Mouse (Mus musculus): Measurements from ENCODE around the gene A830005F24Rik. TPM values are rescaled to one million over a fixed set of nuclear protein-coding genes. Genes with fewer than 3 reads are reported as not detected.

A830005F24Rik gene
- polyA plus RNA-seq, 1 experiment from 2014 or later: 0.80 TPM

DNA sequence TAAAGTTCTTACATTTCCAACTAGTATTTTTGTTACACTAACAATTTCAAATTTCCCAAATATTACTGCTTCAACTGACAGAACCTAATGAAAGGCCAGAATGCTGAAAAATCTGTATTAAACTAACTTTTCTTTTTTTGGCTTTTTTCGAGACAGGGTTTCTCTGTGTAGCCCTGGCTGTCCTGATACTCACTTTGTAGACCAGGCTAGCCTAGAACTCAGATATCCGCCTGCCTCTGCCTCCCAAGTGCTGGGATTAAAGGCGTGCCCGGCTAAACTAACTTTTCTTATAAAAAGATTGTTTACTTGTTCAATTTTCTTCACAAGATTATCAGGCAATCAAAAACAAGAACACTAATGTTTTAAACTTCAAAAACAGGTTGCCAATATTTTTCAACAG, 31.5 kb downstream of the A830005F24Rik start:
- Histone ChIP-seq H3K9me3 (ENCODE audit: control insufficient read depth, low read length) (no peaks in the 10 kb centered on the region), H3K36me3 (ENCODE audit: control insufficient read depth, insufficient read depth, low read length) (no peaks in the 10 kb centered on the region), H3K9ac (ENCODE audit: low read length) (peak overlapping the region; percentile 92), H3K27me3 (ENCODE audit: control insufficient read depth, insufficient read depth, low read length) (no peaks in the 10 kb centered on the region), H3K4me3 (ENCODE audit: control insufficient read depth in 1 of 2, insufficient read depth in 1 of 2, low read depth in 1 of 2, low read length in 2 of 2) (peak overlapping the region; percentile 98 to 100), H3K4me1 (ENCODE audit: control insufficient read depth in 2 of 2, insufficient read depth in 2 of 2, low read length in 2 of 2) (peaks cover 8 to 43% of the 10 kb centered on the region in 2 experiments), H3K4me2 (ENCODE audit: low read length) (peak overlapping the region; percentile 70), H3K27ac (replicated peaks in 1 of 2; ENCODE audit: control insufficient read depth in 1 of 2, insufficient read depth in 1 of 2, low read depth in 2 of 2, low read length in 2 of 2) (peak overlapping the region; percentile 98 to 100; a peak in 3 of 4 replicates)
- ATAC-seq (ENCODE audit: insufficient number of reproducible peaks, insufficient read depth, low FRiP score, low read depth): no peak
- WGBS: 30% methylated on average over 4 of the region's 4 CpGs

DNA sequence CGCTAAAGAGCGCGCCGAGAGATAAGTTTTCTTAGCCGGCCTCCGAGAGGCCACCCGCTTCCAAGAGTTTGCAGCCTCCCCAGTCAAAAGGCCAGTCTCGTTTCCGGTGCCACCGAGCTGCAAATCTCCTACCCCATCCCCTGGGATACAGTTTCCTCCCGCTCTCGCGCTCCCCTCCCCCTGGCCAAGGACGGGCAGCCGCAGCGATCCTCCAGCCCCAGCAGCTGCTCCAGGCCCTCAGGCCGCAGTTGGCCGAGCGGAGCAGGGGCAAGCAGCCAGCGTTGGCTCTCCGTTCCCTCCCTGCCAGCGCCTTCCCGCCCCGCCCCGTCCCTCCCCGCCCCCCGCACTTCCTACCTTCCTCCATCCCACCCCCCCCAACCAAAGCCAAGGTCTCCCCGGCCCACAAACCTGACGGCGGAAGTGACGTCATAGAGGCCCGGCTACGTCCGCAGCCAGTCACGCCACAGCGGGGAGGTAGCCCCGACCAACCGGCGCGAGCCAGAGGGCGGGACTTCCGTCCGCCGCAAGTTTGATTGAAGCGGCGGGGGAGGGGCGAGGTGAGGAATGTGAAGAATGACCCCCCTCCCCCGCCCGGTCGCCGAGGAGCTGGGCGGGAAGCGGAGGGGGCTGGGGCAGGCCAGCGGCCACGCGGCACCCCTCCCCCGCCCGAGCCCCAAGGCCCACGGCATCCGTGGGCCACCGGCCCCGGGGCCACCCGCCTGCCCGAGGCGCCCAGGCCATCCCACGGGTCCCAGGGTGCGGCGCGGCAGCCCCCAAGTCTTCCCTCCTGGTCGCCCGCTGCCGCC, 32.3 kb downstream of the A830005F24Rik start:
- peak overlapping the region; percentile 100 for H3K27ac ChIP-seq (replicated peaks in 1 of 2; ENCODE audit: control insufficient read depth in 1 of 2, insufficient read depth in 1 of 2, low read depth in 2 of 2, low read length in 2 of 2)
- H3K9me3 ChIP-seq (ENCODE audit: control insufficient read depth, low read length): no peaks in the 10 kb centered on the region
- H3K4me3 ChIP-seq (ENCODE audit: control insufficient read depth in 1 of 2, insufficient read depth in 1 of 2, low read depth in 1 of 2, low read length in 2 of 2): peak overlapping the region; percentile 98 to 100
- WGBS: under 1% methylated on average over 60 of the region's 72 CpGs
- peak; percentile 90 for ATAC-seq (ENCODE audit: insufficient number of reproducible peaks, insufficient read depth, low FRiP score, low read depth)
- H3K36me3 ChIP-seq (ENCODE audit: control insufficient read depth, insufficient read depth, low read length): no peaks in the 10 kb centered on the region
- peak overlapping the region; percentile 100 for H3K9ac ChIP-seq (ENCODE audit: low read length)
- no peaks in the 10 kb centered on the region for H3K27me3 ChIP-seq (ENCODE audit: control insufficient read depth, insufficient read depth, low read length)
- peaks cover 8 to 39% of the 10 kb centered on the region in 2 experiments for H3K4me1 ChIP-seq (ENCODE audit: control insufficient read depth in 2 of 2, insufficient read depth in 2 of 2, low read length in 2 of 2)
- peak overlapping the region; percentile 70 for H3K4me2 ChIP-seq (ENCODE audit: low read length)

DNA sequence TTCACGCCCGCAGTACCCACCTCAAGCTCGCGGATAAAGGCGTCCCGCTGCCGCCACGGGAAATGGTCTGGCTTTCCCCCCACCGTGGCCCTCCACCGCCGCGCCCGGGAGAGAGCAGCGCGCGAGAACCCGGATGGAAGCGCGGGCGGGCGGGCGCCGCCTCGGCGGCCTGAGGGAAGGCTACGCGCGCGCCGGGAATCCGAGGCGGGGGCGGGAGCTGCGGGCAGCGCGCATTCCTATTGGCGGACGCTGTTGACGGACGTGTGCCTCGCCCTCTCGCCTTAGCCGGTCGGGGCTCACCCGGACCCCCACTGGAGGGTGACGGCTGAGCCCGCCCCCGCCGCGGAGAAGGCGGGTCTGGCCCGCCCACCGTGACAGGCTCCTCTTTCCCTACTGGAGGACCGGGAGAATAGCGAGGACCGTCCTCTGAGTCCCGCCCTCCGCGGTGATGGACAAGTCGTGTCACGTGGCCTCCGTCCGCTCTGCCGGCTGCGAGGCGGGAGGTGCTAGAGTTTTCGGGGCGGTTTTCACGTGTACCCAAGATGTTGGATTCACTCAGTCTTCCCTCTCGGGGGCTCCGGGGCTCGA, 33.1 kb downstream of the A830005F24Rik start:
- Histone ChIP-seq H3K36me3 (ENCODE audit: control insufficient read depth, insufficient read depth, low read length) (no peaks in the 10 kb centered on the region), H3K4me3 (ENCODE audit: control insufficient read depth in 1 of 2, insufficient read depth in 1 of 2, low read depth in 1 of 2, low read length in 2 of 2) (peak overlapping the region; percentile 72 to 98), H3K9ac (ENCODE audit: low read length) (peak overlapping the region; percentile 100), H3K27ac (replicated peaks in 1 of 2; ENCODE audit: control insufficient read depth in 1 of 2, insufficient read depth in 1 of 2, low read depth in 2 of 2, low read length in 2 of 2) (peak overlapping the region; percentile 94 to 100), H3K9me3 (ENCODE audit: control insufficient read depth, low read length) (no peaks in the 10 kb centered on the region), H3K27me3 (ENCODE audit: control insufficient read depth, insufficient read depth, low read length) (no peaks in the 10 kb centered on the region), H3K4me2 (ENCODE audit: low read length) (peak overlapping the region; percentile 70), H3K4me1 (ENCODE audit: control insufficient read depth in 2 of 2, insufficient read depth in 2 of 2, low read length in 2 of 2) (peaks cover 8 to 33% of the 10 kb centered on the region in 2 experiments)
- peak; percentile 98 for ATAC-seq (ENCODE audit: insufficient number of reproducible peaks, insufficient read depth, low FRiP score, low read depth)
- under 1% methylated on average over 72 of the region's 72 CpGs for WGBS

DNA sequence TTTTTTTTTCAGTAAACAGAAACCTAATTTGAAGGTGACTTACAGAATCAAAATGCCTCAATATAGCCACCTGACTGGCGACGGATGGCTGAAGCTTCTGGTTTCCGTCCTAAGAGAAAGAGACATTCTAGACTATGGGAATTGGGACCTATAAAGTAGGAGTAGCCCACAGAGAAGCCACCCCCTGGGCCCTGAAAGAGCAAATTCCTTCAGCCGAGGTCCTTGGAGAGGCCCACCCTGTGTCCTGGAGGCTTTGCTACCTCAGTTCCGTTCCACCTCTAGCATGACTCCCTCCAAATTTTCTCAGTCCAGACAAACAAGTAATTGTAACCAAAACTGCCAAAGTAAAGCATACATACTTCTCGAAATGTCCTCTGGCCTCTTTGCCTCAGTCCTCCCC, 34.3 kb downstream of the A830005F24Rik start:
- no peak overlapping the region for H3K4me3 ChIP-seq (ENCODE audit: control insufficient read depth in 1 of 2, insufficient read depth in 1 of 2, low read depth in 1 of 2, low read length in 2 of 2)
- 87% methylated on average over 6 of the region's 6 CpGs for WGBS
- no peaks in the 10 kb centered on the region for H3K27me3 ChIP-seq (ENCODE audit: control insufficient read depth, insufficient read depth, low read length)
- H3K27ac ChIP-seq (replicated peaks in 1 of 2; ENCODE audit: control insufficient read depth in 1 of 2, insufficient read depth in 1 of 2, low read depth in 2 of 2, low read length in 2 of 2): no peak overlapping the region
- no peaks in the 10 kb centered on the region for H3K36me3 ChIP-seq (ENCODE audit: control insufficient read depth, insufficient read depth, low read length)
- H3K9ac ChIP-seq (ENCODE audit: low read length): no peak overlapping the region
- ATAC-seq (ENCODE audit: insufficient number of reproducible peaks, insufficient read depth, low FRiP score, low read depth): no peak
- H3K9me3 ChIP-seq (ENCODE audit: control insufficient read depth, low read length): no peaks in the 10 kb centered on the region
- no peak overlapping the region for H3K4me2 ChIP-seq (ENCODE audit: low read length)
- H3K4me1 ChIP-seq (ENCODE audit: control insufficient read depth in 2 of 2, insufficient read depth in 2 of 2, low read length in 2 of 2): peaks cover 15 to 41% of the 10 kb centered on the region in 2 experiments

DNA sequence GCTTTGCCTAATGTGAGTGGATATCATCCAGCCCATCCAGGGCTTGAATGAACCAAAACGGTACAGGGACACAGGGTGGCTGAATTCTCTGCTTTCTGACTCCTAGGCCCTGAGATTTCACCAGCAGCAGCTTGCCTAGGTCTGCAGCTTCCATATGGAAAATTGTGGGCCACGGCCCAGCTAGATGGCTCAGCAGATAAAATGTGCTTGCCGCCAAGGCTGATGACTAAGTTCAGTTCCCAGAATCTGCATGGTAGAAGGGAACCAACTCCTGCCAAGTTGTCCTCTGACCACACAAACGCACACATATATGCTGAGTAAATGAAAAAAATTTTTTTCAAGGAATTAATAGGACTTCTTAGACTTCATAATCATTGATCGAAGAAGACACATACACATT, 34.9 kb downstream of the A830005F24Rik start:
- no peak for ATAC-seq (ENCODE audit: insufficient number of reproducible peaks, insufficient read depth, low FRiP score, low read depth)
- H3K27ac ChIP-seq (replicated peaks in 1 of 2; ENCODE audit: control insufficient read depth in 1 of 2, insufficient read depth in 1 of 2, low read depth in 2 of 2, low read length in 2 of 2): no peak overlapping the region
- no peak overlapping the region for H3K4me3 ChIP-seq (ENCODE audit: control insufficient read depth in 1 of 2, insufficient read depth in 1 of 2, low read depth in 1 of 2, low read length in 2 of 2)
- H3K9me3 ChIP-seq (ENCODE audit: control insufficient read depth, low read length): no peaks in the 10 kb centered on the region
- no peak overlapping the region for H3K4me2 ChIP-seq (ENCODE audit: low read length)
- no peak overlapping the region for H3K9ac ChIP-seq (ENCODE audit: low read length)
- H3K36me3 ChIP-seq (ENCODE audit: control insufficient read depth, insufficient read depth, low read length): no peaks in the 10 kb centered on the region
- no peaks in the 10 kb centered on the region for H3K27me3 ChIP-seq (ENCODE audit: control insufficient read depth, insufficient read depth, low read length)
- H3K4me1 ChIP-seq (ENCODE audit: control insufficient read depth in 2 of 2, insufficient read depth in 2 of 2, low read length in 2 of 2): peaks cover 19 to 44% of the 10 kb centered on the region in 2 experiments
- WGBS: 82% methylated on average over 5 of the region's 5 CpGs

DNA sequence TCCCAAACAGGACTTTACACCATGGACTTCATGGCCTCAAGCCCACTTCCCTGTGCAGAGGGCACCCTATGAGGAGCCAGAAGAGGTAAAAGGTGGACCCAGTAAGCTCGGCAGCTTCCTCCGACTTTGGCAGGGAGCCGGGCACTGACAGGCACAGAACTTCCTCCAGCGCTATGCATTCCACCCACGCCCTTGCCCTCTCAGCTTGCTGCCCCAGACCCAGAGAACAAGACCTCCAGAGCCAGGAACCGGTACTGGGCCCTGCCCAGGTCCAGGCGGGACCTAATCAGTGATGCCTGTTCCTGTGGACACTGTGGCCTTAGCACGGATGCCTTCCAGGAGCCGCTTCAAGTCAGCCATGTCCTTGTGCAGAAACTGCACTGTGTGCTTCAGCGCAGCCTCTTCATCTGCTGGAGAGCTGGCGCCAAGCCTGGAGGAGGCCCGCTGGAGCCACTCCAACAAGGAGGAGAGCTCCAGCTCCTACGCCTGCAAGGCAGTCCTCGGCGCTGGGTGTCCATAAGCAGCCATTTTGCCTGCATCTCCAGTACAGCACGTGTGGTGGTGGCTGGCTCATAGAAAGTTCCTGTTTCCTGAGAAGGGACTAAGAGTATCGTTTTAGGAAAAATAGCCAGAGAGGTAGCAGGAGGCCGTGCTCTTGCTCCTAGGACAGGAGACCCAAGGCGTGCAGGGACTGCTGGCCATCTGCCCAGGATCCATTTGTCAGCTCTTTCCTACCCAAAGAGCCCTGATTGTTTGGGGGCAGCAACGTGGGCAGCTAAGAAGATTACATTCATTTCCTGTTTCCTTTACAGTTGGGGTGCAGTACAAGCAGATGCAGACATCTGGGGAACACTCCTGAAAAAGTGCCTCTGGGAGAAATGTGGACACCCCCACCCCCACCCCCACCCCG, 39.1 kb downstream of the A830005F24Rik start:
- peak overlapping the region; percentile 87 to 96 for H3K27ac ChIP-seq (replicated peaks in 1 of 2; ENCODE audit: control insufficient read depth in 1 of 2, insufficient read depth in 1 of 2, low read depth in 2 of 2, low read length in 2 of 2)
- H3K4me1 ChIP-seq (ENCODE audit: control insufficient read depth in 2 of 2, insufficient read depth in 2 of 2, low read length in 2 of 2): peaks cover 16 to 28% of the 10 kb centered on the region in 2 experiments
- peak overlapping the region; percentile 64 for H3K4me2 ChIP-seq (ENCODE audit: low read length)
- H3K9me3 ChIP-seq (ENCODE audit: control insufficient read depth, low read length): no peaks in the 10 kb centered on the region
- ATAC-seq (ENCODE audit: insufficient number of reproducible peaks, insufficient read depth, low FRiP score, low read depth): peak; percentile 78
- no peaks in the 10 kb centered on the region for H3K27me3 ChIP-seq (ENCODE audit: control insufficient read depth, insufficient read depth, low read length)
- H3K36me3 ChIP-seq (ENCODE audit: control insufficient read depth, insufficient read depth, low read length): no peaks in the 10 kb centered on the region
- peak overlapping the region; percentile 69 for H3K9ac ChIP-seq (ENCODE audit: low read length)
- H3K4me3 ChIP-seq (ENCODE audit: control insufficient read depth in 1 of 2, insufficient read depth in 1 of 2, low read depth in 1 of 2, low read length in 2 of 2): peak overlapping the region; percentile 16 to 29
- 24% methylated on average over 21 of the region's 21 CpGs for WGBS

DNA sequence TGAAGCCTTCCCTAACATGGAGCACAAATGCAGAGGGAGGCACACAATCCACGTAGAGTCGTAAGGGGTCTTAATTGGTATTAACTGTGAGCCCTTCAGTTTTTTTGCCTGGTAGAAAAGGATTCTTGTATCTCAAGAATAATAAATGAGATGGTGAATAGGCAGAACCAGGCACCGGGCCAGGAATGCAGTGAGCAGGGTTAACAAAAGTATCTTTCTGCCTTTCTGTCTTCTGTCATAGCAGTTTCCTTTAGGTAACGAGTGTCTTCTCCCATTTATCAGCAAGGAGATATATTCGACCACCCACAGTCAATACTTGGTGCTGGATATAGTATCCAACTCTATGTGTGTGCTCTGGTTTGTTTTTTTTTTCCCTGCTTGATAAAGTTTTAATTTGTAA, 40.1 kb downstream of the A830005F24Rik start:
- Histone ChIP-seq H3K36me3 (ENCODE audit: control insufficient read depth, insufficient read depth, low read length) (no peaks in the 10 kb centered on the region), H3K9ac (ENCODE audit: low read length) (no peak overlapping the region), H3K27ac (replicated peaks in 1 of 2; ENCODE audit: control insufficient read depth in 1 of 2, insufficient read depth in 1 of 2, low read depth in 2 of 2, low read length in 2 of 2) (peak overlapping the region in 1 of 2 experiments; percentile 96; a peak in 2 of 4 replicates), H3K4me3 (ENCODE audit: control insufficient read depth in 1 of 2, insufficient read depth in 1 of 2, low read depth in 1 of 2, low read length in 2 of 2) (no peak overlapping the region), H3K4me1 (ENCODE audit: control insufficient read depth in 2 of 2, insufficient read depth in 2 of 2, low read length in 2 of 2) (peaks cover 16 to 28% of the 10 kb centered on the region in 2 experiments), H3K27me3 (ENCODE audit: control insufficient read depth, insufficient read depth, low read length) (no peaks in the 10 kb centered on the region), H3K4me2 (ENCODE audit: low read length) (no peak overlapping the region), H3K9me3 (ENCODE audit: control insufficient read depth, low read length) (no peaks in the 10 kb centered on the region)
- 55% methylated on average over 5 of the region's 5 CpGs for WGBS
- no peak for ATAC-seq (ENCODE audit: insufficient number of reproducible peaks, insufficient read depth, low FRiP score, low read depth)

All from heart, embryonic 14.5 days (tissue).